In genomic region chr5:133925184-133925900, GRCm38 (mm10) we compare ENCODE assay signal across 13 mouse cellular contexts.
DNase-seq lines count a peak whose midpoint lies in the region; TF ChIP-seq lines count a peak whose summit lies in the region.
"Had no signal": no experiment of that assay in that cellular context is flagged by ENCODE, and none has a peak within 500 bp of the region (broad histone marks: within the 10 kb centered on the region; RNA-seq: fewer than 3 reads in every experiment).

No protein-coding gene starts in this region.

- no peak overlapping the region for H3K4me3 ChIP-seq in left cerebral cortex, adult 2 months
- H3K4me3 ChIP-seq: myocyte had no signal

- TF ChIP-seq CTCF in left cerebral cortex, adult 2 months (IDR thresholded peaks at IDR 0.05), result no peak

- H3K27ac ChIP-seq in left cerebral cortex, adult 2 months, result no peak overlapping the region

- intact Hi-C loops in left cerebral cortex, adult 2 months (cut with DNase I), result no loop called here

- DNase-seq in right cerebral cortex, adult 18-20 months, result peak; percentile 34
- DNase-seq in right cerebral cortex, postnatal 14 days, result no peak
- peak; percentile 49 to 66 for DNase-seq in cerebellum, postnatal 36 days
- peak; percentile 15 to 39 for DNase-seq in left cerebral cortex, adult 2 months (ENCODE audit: extremely low spot score in 1 of 2, low spot score in 2 of 2)
- peak; percentile 5 for DNase-seq in retina, postnatal 7 days (ENCODE audit: low read depth, low spot score)
- no peak for DNase-seq in urinary bladder, postnatal 14 days (ENCODE audit: low spot score)
- DNase-seq in thymus, postnatal 14 days, result no peak
- DNase-seq in kidney, postnatal 4 days, result no peak
- DNase-seq: adrenal gland, adult 2 months; gastrocnemius, postnatal 14 days; heart, postnatal 36 days; lung, embryonic 14.5 days had no signal

Comparison
In these comparisons a context has a peak if more than half of its experiments do, and no peak if none do; other contexts are left out.
1. DNase-seq: peak in right cerebral cortex, adult 18-20 months (single experiment), cerebellum, postnatal 36 days (2 of 2), left cerebral cortex, adult 2 months (2 of 2) and retina, postnatal 7 days (single experiment); none in right cerebral cortex, postnatal 14 days (single experiment), urinary bladder, postnatal 14 days (single experiment), thymus, postnatal 14 days (single experiment) and kidney, postnatal 4 days (0 of 2).